Mouse (Mus musculus) v-Abl transformed pro-B cells (cell line): ENCODE results near the gene Lyg1.

Experiments used
- in situ Hi-C, 2 experiments: fragments of 400-800 bp; cut with MboI; formaldehyde crosslinking; loops; one replicate each; pipeline ENCODE4 v1.15.1; 2025; ENCODE audit not compliant: unreplicated experiment in 2 of 2

The Lyg1 gene

GRCm38 (mm10) chr1:37956690-37957431 lies 698 bp downstream of the Lyg1 start:
- in situ Hi-C loops = no loop called here

GRCm38 (mm10) chr1:37955251-37955650 lies 2.3 kb downstream of the Lyg1 start:
- in situ Hi-C loops = no loop called here

- in situ Hi-C loops = no loop called here
Observed at GRCm38 (mm10) chr1:37954786-37955185, 2.8 kb downstream of the Lyg1 start.

- in situ Hi-C loops = no loop called here
Observed at GRCm38 (mm10) chr1:37948906-37949305, 8.7 kb downstream of the Lyg1 start.

GRCm38 (mm10) chr1:37931806-37932205 lies 25.8 kb downstream of the Lyg1 start:
- in situ Hi-C loops = no loop called here

- in situ Hi-C loops = no loop called here
Observed at GRCm38 (mm10) chr1:37925971-37926370, 31.6 kb downstream of the Lyg1 start.

GRCm38 (mm10) chr1:37922536-37922935 lies 35.0 kb downstream of the Lyg1 start:
- in situ Hi-C loops = no loop called here

GRCm38 (mm10) chr1:37918096-37918495 lies 39.5 kb downstream of the Lyg1 start:
- in situ Hi-C loops = no loop called here

- in situ Hi-C loops = no loop called here
Observed at GRCm38 (mm10) chr1:37917666-37918065, 39.9 kb downstream of the Lyg1 start.

- in situ Hi-C loops = no loop called here
Observed at GRCm38 (mm10) chr1:37916393-37916792, 41.2 kb downstream of the Lyg1 start, which contains the start of gene Lyg2. TSS of gene Lyg2 (minus strand) at chr1:37916493.

GRCm38 (mm10) chr1:37912751-37913150 lies 44.8 kb downstream of the Lyg1 start:
- in situ Hi-C loops = no loop called here

GRCm38 (mm10) chr1:37903178-37903577 lies 54.4 kb downstream of the Lyg1 start:
- in situ Hi-C loops = no loop called here

GRCm38 (mm10) chr1:37900288-37900687 lies 57.3 kb downstream of the Lyg1 start:
- in situ Hi-C loops = no loop called here

GRCm38 (mm10) chr1:37899816-37900215 lies 57.7 kb downstream of the Lyg1 start:
- in situ Hi-C loops = loop anchor here (5.0 to 25.0 kb wide), 5 partner anchors 87 to 887 kb away; no protein-coding TSS in a partner anchor
